Mouse (Mus musculus) forebrain, embryonic 16.5 days (tissue): ENCODE data around the gene Slc2a9. TPM values are rescaled to one million over a fixed set of nuclear protein-coding genes. Genes with fewer than 3 reads are reported as not detected.
A peak's percentile ranks its signal among the peaks of the same experiment; 100 is the strongest.

Source experiments
- ATAC-seq: fragments of 200-750 bp; cut with Nextera tagmentation; 2 replicates; pipeline ENCODE4 v1.8.0; 2017; ENCODE audit warnings: mild to moderate bottlenecking, moderate library complexity
- H3K27ac ChIP-seq: fragments of 300-500 bp; sonication (generic); 2 replicates; pipeline ENCODE4 v1.5.1; 2014; ENCODE audit warnings: low read length, control low read depth
- H3K27me3 ChIP-seq: fragments of 300-500 bp; sonication (generic); replicated peaks from 2 replicates; pipeline ENCODE4 v1.6.1; 2014; ENCODE audit warnings: low read length; ENCODE audit not compliant: control insufficient read depth, insufficient read depth
- H3K36me3 ChIP-seq: fragments of 300-500 bp; sonication (generic); 2 replicates; pipeline ENCODE4 v1.6.1; 2014; ENCODE audit not compliant: control insufficient read depth, insufficient read depth
- H3K4me1 ChIP-seq: fragments of 300-500 bp; sonication (generic); replicated peaks from 2 replicates; pipeline ENCODE4 v1.6.1; 2014; ENCODE audit warnings: low read length; ENCODE audit not compliant: control insufficient read depth, insufficient read depth
- H3K4me2 ChIP-seq: fragments of 300-500 bp; sonication (generic); 2 replicates; pipeline ENCODE4 v1.6.1; 2014; ENCODE audit warnings: mild to moderate bottlenecking, low read length, control low read depth
- H3K4me3 ChIP-seq: fragments of 300-500 bp; sonication (generic); replicated peaks from 2 replicates; pipeline ENCODE4 v1.5.1; 2014; ENCODE audit warnings: mild to moderate bottlenecking, low read length, control low read depth
- H3K9ac ChIP-seq: fragments of 300-500 bp; sonication (generic); replicated peaks from 2 replicates; pipeline ENCODE4 v1.6.1; 2014; ENCODE audit warnings: low read depth, low read length, control low read depth
- H3K9me3 ChIP-seq: fragments of 300-500 bp; sonication (generic); 2 replicates; pipeline ENCODE4 v1.6.1; 2016; ENCODE audit warnings: low read length; ENCODE audit not compliant: control insufficient read depth
- WGBS: fragments of 180-500 bp; shearing (Covaris S2); extraction: QIAGEN DNeasy Blood & Tissue Kit; methylation state at CpG from one replicate; pipeline ENCODE4 v1.1.7; 2014; 5-methylcytosine and 5-hydroxymethylcytosine counted together
- polyA plus RNA-seq: library from polyadenylated mRNA; unstranded; fragments of >200 nt; fragmentation: Nextera tagmentation; extraction: Ambion mirVana; gene quantifications from 2 replicates; pipeline ENCODE4 v1.2.1, GENCODE M21; 2015

Gene Slc2a9
- polyA plus RNA-seq, 1 experiment from 2014 or later: 0.35 TPM

GRCm38 (mm10) chr5:38449607-38450006 lies 53.3 kb downstream of the Slc2a9 start:
- ATAC-seq: no peak
- Histone ChIP-seq H3K4me2 (no peak overlapping the region), H3K4me3 (no peak overlapping the region), H3K27ac (no peak overlapping the region), H3K36me3 (no peaks in the 10 kb centered on the region), H3K27me3 (no peaks in the 10 kb centered on the region), H3K4me1 (no peaks in the 10 kb centered on the region), H3K9ac (no peak overlapping the region), H3K9me3 (no peaks in the 10 kb centered on the region)
- 84% methylated on average over 8 of the region's 8 CpGs for WGBS

GRCm38 (mm10) chr5:38448121-38448520 lies 54.8 kb downstream of the Slc2a9 start:
- H3K9ac ChIP-seq: no peak overlapping the region
- 78% methylated on average over 3 of the region's 3 CpGs for WGBS
- no peaks in the 10 kb centered on the region for H3K36me3 ChIP-seq
- no peak overlapping the region for H3K4me2 ChIP-seq
- H3K4me1 ChIP-seq: no peaks in the 10 kb centered on the region
- H3K27me3 ChIP-seq: no peaks in the 10 kb centered on the region
- ATAC-seq: peak; percentile 75
- no peaks in the 10 kb centered on the region for H3K9me3 ChIP-seq
- no peak overlapping the region for H3K27ac ChIP-seq
- no peak overlapping the region for H3K4me3 ChIP-seq

- Histone ChIP-seq H3K36me3 (no peaks in the 10 kb centered on the region), H3K27ac (no peak overlapping the region), H3K4me1 (no peaks in the 10 kb centered on the region), H3K4me2 (no peak overlapping the region), H3K9ac (no peak overlapping the region), H3K4me3 (no peak overlapping the region), H3K27me3 (no peaks in the 10 kb centered on the region), H3K9me3 (no peaks in the 10 kb centered on the region)
- WGBS: 67% methylated on average over 14 of the region's 14 CpGs
- ATAC-seq: no peak
Measured at GRCm38 (mm10) chr5:38446316-38446975, 56.5 kb downstream of the Slc2a9 start.

GRCm38 (mm10) chr5:38441088-38441839 lies 61.7 kb downstream of the Slc2a9 start:
- H3K27me3 ChIP-seq: no peaks in the 10 kb centered on the region
- no peak overlapping the region for H3K4me3 ChIP-seq
- no peaks in the 10 kb centered on the region for H3K36me3 ChIP-seq
- no peak overlapping the region for H3K27ac ChIP-seq
- H3K4me2 ChIP-seq: no peak overlapping the region
- H3K9ac ChIP-seq: no peak overlapping the region
- WGBS: 79% methylated on average over 10 of the region's 10 CpGs
- ATAC-seq: no peak
- no peaks in the 10 kb centered on the region for H3K4me1 ChIP-seq
- H3K9me3 ChIP-seq: no peaks in the 10 kb centered on the region

- no peaks in the 10 kb centered on the region for H3K9me3 ChIP-seq
- H3K4me2 ChIP-seq: no peak overlapping the region
- no peaks in the 10 kb centered on the region for H3K27me3 ChIP-seq
- no peak for ATAC-seq
- H3K9ac ChIP-seq: no peak overlapping the region
- WGBS: 79% methylated on average over 9 of the region's 9 CpGs
- H3K4me1 ChIP-seq: no peaks in the 10 kb centered on the region
- no peak overlapping the region for H3K27ac ChIP-seq
- no peaks in the 10 kb centered on the region for H3K36me3 ChIP-seq
- no peak overlapping the region for H3K4me3 ChIP-seq
Measured at GRCm38 (mm10) chr5:38440252-38441005, 62.5 kb downstream of the Slc2a9 start.

GRCm38 (mm10) chr5:38436681-38437080 lies 66.3 kb downstream of the Slc2a9 start:
- WGBS: 97% methylated on average over 11 of the region's 11 CpGs

GRCm38 (mm10) chr5:38434875-38435274 lies 68.1 kb downstream of the Slc2a9 start:
- no peaks in the 10 kb centered on the region for H3K36me3 ChIP-seq
- H3K9ac ChIP-seq: no peak overlapping the region
- ATAC-seq: no peak
- H3K4me3 ChIP-seq: no peak overlapping the region
- no peaks in the 10 kb centered on the region for H3K27me3 ChIP-seq
- H3K4me2 ChIP-seq: no peak overlapping the region
- WGBS: 57% methylated on average over 3 of the region's 3 CpGs
- no peaks in the 10 kb centered on the region for H3K9me3 ChIP-seq
- H3K27ac ChIP-seq: no peak overlapping the region
- H3K4me1 ChIP-seq: no peaks in the 10 kb centered on the region

More at GRCm38 (mm10) chr5:38436681-38437080, 66.3 kb downstream of the Slc2a9 start:
- Histone ChIP-seq H3K4me1 (no peaks in the 10 kb centered on the region), H3K36me3 (no peaks in the 10 kb centered on the region), H3K9me3 (no peaks in the 10 kb centered on the region), H3K9ac (no peak overlapping the region), H3K4me2 (no peak overlapping the region), H3K27ac (no peak overlapping the region), H3K27me3 (no peaks in the 10 kb centered on the region), H3K4me3 (no peak overlapping the region)
- no peak for ATAC-seq

GRCm38 (mm10) chr5:38431201-38431600 lies 71.7 kb downstream of the Slc2a9 start:
- WGBS: 86% methylated on average over 7 of the region's 7 CpGs
- Histone ChIP-seq H3K27ac (no peak overlapping the region), H3K9me3 (no peaks in the 10 kb centered on the region), H3K36me3 (no peaks in the 10 kb centered on the region), H3K4me1 (no peaks in the 10 kb centered on the region), H3K27me3 (no peaks in the 10 kb centered on the region), H3K4me2 (no peak overlapping the region), H3K4me3 (no peak overlapping the region), H3K9ac (no peak overlapping the region)
- no peak for ATAC-seq

GRCm38 (mm10) chr5:38429106-38429505 lies 73.8 kb downstream of the Slc2a9 start:
- no peaks in the 10 kb centered on the region for H3K4me1 ChIP-seq
- no peak overlapping the region for H3K4me3 ChIP-seq
- no peaks in the 10 kb centered on the region for H3K36me3 ChIP-seq
- no peak for ATAC-seq
- 85% methylated on average over 6 of the region's 6 CpGs for WGBS
- H3K9ac ChIP-seq: no peak overlapping the region
- no peak overlapping the region for H3K27ac ChIP-seq
- no peak overlapping the region for H3K4me2 ChIP-seq
- H3K27me3 ChIP-seq: no peaks in the 10 kb centered on the region
- no peaks in the 10 kb centered on the region for H3K9me3 ChIP-seq
